Comparison of ENCODE assay signal across 23 mouse cellular contexts in genomic region chr17:66321933-66322332, GRCm38 (mm10).
DNase-seq lines count a peak whose midpoint lies in the region; ATAC-seq and TF ChIP-seq lines count a peak whose summit lies in the region.
"Had no signal": no experiment of that assay in that cellular context is flagged by ENCODE, and none has a peak within 500 bp of the region (broad histone marks: within the 10 kb centered on the region; RNA-seq: fewer than 3 reads in every experiment).

No protein-coding gene starts in this region.

- TF ChIP-seq CTCF in cortical plate, adult 2 months (IDR thresholded peaks at IDR 0.05; ENCODE audit: extremely low read depth, insufficient read depth, low read length) = no peak
- no peak for TF ChIP-seq CTCF in kidney, adult 2 months (conservative IDR thresholded peaks at IDR 0.05; ENCODE audit: insufficient read depth, insufficient read length, low read depth, low read length)

- H3K4me2 ChIP-seq in liver, embryonic 11.5 days = no peak overlapping the region
- H3K4me2 ChIP-seq in midbrain, embryonic 15.5 days = no peak overlapping the region
- H3K4me2 ChIP-seq: embryonic facial prominence, embryonic 15.5 days; hindbrain, embryonic 13.5 days had no signal

- no peak overlapping the region for H3K27ac ChIP-seq in liver, embryonic 11.5 days (ENCODE audit: low read depth, low read length)
- H3K27ac ChIP-seq in cortical plate, adult 2 months (ENCODE audit: insufficient read depth, low read length) = no peak overlapping the region
- H3K27ac ChIP-seq in kidney, adult 2 months (ENCODE audit: insufficient read depth, low read depth, low read length) = no peak overlapping the region
- H3K27ac ChIP-seq in midbrain, embryonic 15.5 days = no peak overlapping the region
- H3K27ac ChIP-seq: embryonic facial prominence, embryonic 15.5 days; forebrain, embryonic 10.5 days; gastrocnemius, adult 2 months; hindbrain, embryonic 13.5 days had no signal

- DNase-seq in liver, embryonic 11.5 days (ENCODE audit: low spot score) = peak; percentile 39
- DNase-seq in liver (no peak), R1 (ENCODE audit: low read depth, low spot score) (peak; percentile 95)
- DNase-seq in kidney, adult 2 months = no peak
- DNase-seq in cerebellum, postnatal 4 days (ENCODE audit: low spot score in 2 of 2) = no peak
- DNase-seq: cerebellum, adult 11-12 months; cerebellum, adult 9-10 months; cerebellum, postnatal 36 days; embryo, embryonic 11 days; gastrocnemius, adult 2 months; gastrocnemius, postnatal 25 days; heart, postnatal 10 days; heart, postnatal 4 days; kidney, adult 11 months had no signal

- no peak overlapping the region for H3K9ac ChIP-seq in liver, embryonic 11.5 days (ENCODE audit: low read depth, low read length)
- no peak overlapping the region for H3K9ac ChIP-seq in midbrain, embryonic 15.5 days
- H3K9ac ChIP-seq: embryonic facial prominence, embryonic 15.5 days; hindbrain, embryonic 13.5 days had no signal

- WGBS in liver, embryonic 11.5 days = 75% methylated on average over 14 of the region's 14 CpGs
- 85% methylated on average over 14 of the region's 14 CpGs for WGBS in kidney, adult 2 months
- 83% methylated on average over 14 of the region's 14 CpGs for WGBS in midbrain, embryonic 15.5 days

- H3K27me3 ChIP-seq in liver, embryonic 11.5 days (replicated peaks; ENCODE audit: control insufficient read depth, insufficient read depth, low read length) = no peaks in the 10 kb centered on the region
- H3K27me3 ChIP-seq in kidney, adult 2 months (replicated peaks; ENCODE audit: control insufficient read depth, insufficient read depth, low read length) = no peaks in the 10 kb centered on the region
- no peaks in the 10 kb centered on the region for H3K27me3 ChIP-seq in midbrain, embryonic 15.5 days (replicated peaks)
- H3K27me3 ChIP-seq: embryonic facial prominence, embryonic 15.5 days; hindbrain, embryonic 13.5 days; Patski had no signal

- H3K4me3 ChIP-seq in liver, embryonic 11.5 days (ENCODE audit: low read depth, low read length) = no peak overlapping the region
- H3K4me3 ChIP-seq in cortical plate, adult 2 months (ENCODE audit: insufficient read depth, low read length) = no peak overlapping the region
- H3K4me3 ChIP-seq in kidney, adult 2 months (ENCODE audit: insufficient read depth, low read depth, low read length) = no peak overlapping the region
- no peak overlapping the region for H3K4me3 ChIP-seq in midbrain, embryonic 15.5 days
- H3K4me3 ChIP-seq: embryonic facial prominence, embryonic 15.5 days; erythroblast, embryonic 14.5 days; forebrain, embryonic 10.5 days; gastrocnemius, adult 2 months; heart, embryonic 10.5 days; hindbrain, embryonic 13.5 days had no signal

- H3K9me3 ChIP-seq in liver, embryonic 11.5 days (ENCODE audit: control insufficient read depth, low read length) = no peaks in the 10 kb centered on the region
- H3K9me3 ChIP-seq in midbrain, embryonic 15.5 days = no peaks in the 10 kb centered on the region
- H3K9me3 ChIP-seq: embryonic facial prominence, embryonic 15.5 days; forebrain, embryonic 10.5 days; heart, embryonic 10.5 days; hindbrain, embryonic 13.5 days had no signal

- H3K36me3 ChIP-seq in liver, embryonic 11.5 days (ENCODE audit: control insufficient read depth, insufficient read depth, low read length) = no peaks in the 10 kb centered on the region
- no peaks in the 10 kb centered on the region for H3K36me3 ChIP-seq in kidney, adult 2 months (ENCODE audit: control insufficient read depth, insufficient read depth, low read length)
- H3K36me3 ChIP-seq in midbrain, embryonic 15.5 days (replicated peaks) = no peaks in the 10 kb centered on the region
- H3K36me3 ChIP-seq: embryonic facial prominence, embryonic 15.5 days; forebrain, embryonic 10.5 days; heart, embryonic 10.5 days; hindbrain, embryonic 13.5 days had no signal

- TF ChIP-seq POLR2A in cortical plate, adult 2 months (IDR thresholded peaks at IDR 0.05; ENCODE audit: extremely low read depth, insufficient read depth, low read length) = 0 out of 2 replicates have a peak, but pooled peaks have one; percentile 15
- TF ChIP-seq POLR2A in kidney, adult 2 months (IDR thresholded peaks at IDR 0.05; ENCODE audit: low read depth, low read length) = no peak

- no peak for ATAC-seq in liver, embryonic 11.5 days (replicated peaks; ENCODE audit: low FRiP score)
- no peak for ATAC-seq in midbrain, embryonic 15.5 days (replicated peaks)
- ATAC-seq: forebrain, embryonic 14.5 days; Patski had no signal

- no peaks in the 10 kb centered on the region for H3K4me1 ChIP-seq in liver, embryonic 11.5 days (replicated peaks; ENCODE audit: control insufficient read depth, insufficient read depth, low read length)
- peaks cover 4% of the 10 kb centered on the region; the same call in 1 of the 2 replicates for H3K4me1 ChIP-seq in cortical plate, adult 2 months (ENCODE audit: control insufficient read depth, insufficient read depth, low read length)
- H3K4me1 ChIP-seq in kidney, adult 2 months (ENCODE audit: control insufficient read depth, insufficient read depth, low read length) = no peaks in the 10 kb centered on the region; the same call in 1 of the 2 replicates
- H3K4me1 ChIP-seq in midbrain, embryonic 15.5 days = peaks cover 17% of the 10 kb centered on the region
- H3K4me1 ChIP-seq: embryonic facial prominence, embryonic 15.5 days had no signal

Comparison
In these comparisons a context has a peak if more than half of its experiments do, and no peak if none do; other contexts are left out.
1. DNase-seq: peak in liver, embryonic 11.5 days (single experiment) and R1 (single experiment); none in liver (single experiment), kidney, adult 2 months (single experiment) and cerebellum, postnatal 4 days (0 of 2).